Mouse (Mus musculus): Measurements from ENCODE around the gene Kcnk6. TPM values are rescaled to one million over a fixed set of nuclear protein-coding genes. Genes with fewer than 3 reads are reported as not detected.

The Kcnk6 gene
- polyA plus RNA-seq, 1 experiment from 2014 or later = 1.7 TPM

DNA sequence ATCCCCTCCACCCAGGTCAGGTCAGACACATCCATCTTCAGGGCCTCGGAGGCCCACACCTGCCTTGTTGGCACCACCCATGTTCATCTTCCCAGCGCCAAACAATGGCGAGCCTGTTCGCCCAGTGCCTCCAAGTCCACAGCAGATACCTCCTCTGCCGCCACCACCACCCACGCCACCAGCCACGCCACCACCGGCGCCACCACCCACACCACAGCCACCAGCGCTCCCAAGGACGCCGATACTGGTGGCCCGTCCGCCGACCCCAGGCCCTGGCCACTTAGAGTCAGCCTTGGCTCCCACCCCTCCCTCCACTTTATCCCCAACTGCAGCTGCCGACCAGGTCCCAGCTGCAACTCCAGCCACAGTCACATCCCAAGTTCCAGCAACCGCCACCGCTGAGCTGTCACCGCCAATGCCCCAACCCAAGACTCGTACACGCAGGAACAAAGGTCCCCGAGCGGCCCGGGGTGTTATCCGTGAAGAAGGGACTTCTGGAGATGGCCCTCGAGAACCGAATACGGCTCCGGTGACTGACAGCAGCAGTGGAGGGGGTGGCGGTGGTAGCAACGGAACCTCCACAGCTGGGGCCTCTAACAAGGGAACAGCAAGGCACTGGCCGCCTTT, 59.8 kb downstream of the Kcnk6 start:
- H3K4me3 ChIP-seq = peak overlapping the region; percentile 82
- peaks cover 49% of the 10 kb centered on the region for H3K36me3 ChIP-seq
- no peak for DNase-seq (ENCODE audit: low spot score)
- peaks cover 54% of the 10 kb centered on the region for H3K4me1 ChIP-seq
- WGBS = 28% methylated on average over 32 of the region's 32 CpGs
- H3K27ac ChIP-seq = 0 out of 2 replicates have a peak overlapping the region, but pooled peaks have one; percentile 3
- no peaks in the 10 kb centered on the region for H3K9me3 ChIP-seq
- H3K27me3 ChIP-seq (ENCODE audit: insufficient read depth, poor library complexity, severe bottlenecking) = peaks cover 64% of the 10 kb centered on the region

Other genes with a start within 250 kb of the Kcnk6 start
- gene Ryr1, start 107.3 kb downstream of the Kcnk6 start, polyA plus RNA-seq (2016; fragmentation: Nextera tagmentation; extraction: Ambion mirVana) = 0.20 and 0.73 TPM in 2 replicates
- 0.74 and 0.79 TPM in 2 replicates for gene Rasgrp4, start 97.7 kb downstream of the Kcnk6 start, polyA plus RNA-seq (2016; fragmentation: Nextera tagmentation; extraction: Ambion mirVana)
- 13.3 and 14.6 TPM in 2 replicates for gene Fam98c, start 76.3 kb downstream of the Kcnk6 start, polyA plus RNA-seq (2016; fragmentation: Nextera tagmentation; extraction: Ambion mirVana)
- gene Ggn, start 62.3 kb downstream of the Kcnk6 start, polyA plus RNA-seq (2016; fragmentation: Nextera tagmentation; extraction: Ambion mirVana) = 0.51 and 0.64 TPM in 2 replicates
- 1.4 and 2.7 TPM in 2 replicates for gene Spred3, start 62.1 kb downstream of the Kcnk6 start, polyA plus RNA-seq (2016; fragmentation: Nextera tagmentation; extraction: Ambion mirVana)
- 244 and 267 TPM in 2 replicates for gene Psmd8, start 51.8 kb downstream of the Kcnk6 start, polyA plus RNA-seq (2016; fragmentation: Nextera tagmentation; extraction: Ambion mirVana)
- 0.14 and 0.59 TPM in 2 replicates for gene Catsperg1, start 18.5 kb downstream of the Kcnk6 start, polyA plus RNA-seq (2016; fragmentation: Nextera tagmentation; extraction: Ambion mirVana)
- gene Yif1b, start 5.8 kb upstream of the Kcnk6 start, polyA plus RNA-seq (2016; fragmentation: Nextera tagmentation; extraction: Ambion mirVana) = 126 and 131 TPM in 2 replicates
- gene 2200002D01Rik, start 16.0 kb upstream of the Kcnk6 start, polyA plus RNA-seq (2016; fragmentation: Nextera tagmentation; extraction: Ambion mirVana) = 8.2 and 9.7 TPM in 2 replicates
- gene Spint2, start 49.4 kb upstream of the Kcnk6 start, polyA plus RNA-seq (2016; fragmentation: Nextera tagmentation; extraction: Ambion mirVana) = 32.4 and 63.4 TPM in 2 replicates
- gene Ppp1r14a, start 56.8 kb upstream of the Kcnk6 start, polyA plus RNA-seq (2016; fragmentation: Nextera tagmentation; extraction: Ambion mirVana) = 6.4 and 13.8 TPM in 2 replicates
- gene Dpf1, start 71.4 kb upstream of the Kcnk6 start, polyA plus RNA-seq (2016; fragmentation: Nextera tagmentation; extraction: Ambion mirVana) = 2.5 and 8.7 TPM in 2 replicates

Data from heart, embryonic 10.5 days (tissue).